Mouse (Mus musculus) cerebellum, adult 2 months (tissue): Measurements from ENCODE around the gene Arhgap45.

ENCODE experiments used
- CTCF ChIP-seq: fragments of 200-500 bp; IDR thresholded peaks from 2 replicates; pipeline ENCODE4 v1.5.1; 2011; ENCODE audit warnings: low read depth, mild to moderate bottlenecking, control low read depth, low read length, moderate library complexity, borderline replicate concordance; ENCODE audit not compliant: insufficient read depth
- POLR2A ChIP-seq: fragments of 200-500 bp; IDR thresholded peaks from 2 replicates; pipeline ENCODE4 v1.6.1; 2011; ENCODE audit warnings: low read length, control low read depth, borderline replicate concordance; ENCODE audit not compliant: insufficient read depth

GRCm38 (mm10) chr10:80030191-80030590 lies 13.7 kb downstream of the Arhgap45 start:
- TF ChIP-seq CTCF (no peak), POLR2A (no peak)
